Mouse (Mus musculus) neutrophil, adult 5-6 weeks (primary cell): ENCODE results near the gene Slc17a2. TPM values are rescaled to one million over a fixed set of nuclear protein-coding genes. Genes with fewer than 3 reads are reported as not detected.
"Not testable (repeated sequence)": the region's sequence is repeated elsewhere in the genome, so short reads cannot be mapped to it uniquely, and the experiment has no call there.

ENCODE experiments used
- ATAC-seq: fragments of 151-379, 151-347 bp; 2 replicates; pipeline ENCODE4 v1.8.0; 2017; ENCODE audit warnings: mild to moderate bottlenecking, moderate TSS enrichment; ENCODE audit not compliant: insufficient number of reproducible peaks, poor library complexity, low FRiP score, severe bottlenecking; ENCODE audit errors: extremely low read depth
- total RNA-seq: library from RNA; stranded (forward); fragments of 200-1000 nt; gene quantifications from 2 replicates; pipeline ENCODE4 v1.2.3, GENCODE M21; 2017

Slc17a2 gene
- total RNA-seq: not detected in 2 replicates

DNA sequence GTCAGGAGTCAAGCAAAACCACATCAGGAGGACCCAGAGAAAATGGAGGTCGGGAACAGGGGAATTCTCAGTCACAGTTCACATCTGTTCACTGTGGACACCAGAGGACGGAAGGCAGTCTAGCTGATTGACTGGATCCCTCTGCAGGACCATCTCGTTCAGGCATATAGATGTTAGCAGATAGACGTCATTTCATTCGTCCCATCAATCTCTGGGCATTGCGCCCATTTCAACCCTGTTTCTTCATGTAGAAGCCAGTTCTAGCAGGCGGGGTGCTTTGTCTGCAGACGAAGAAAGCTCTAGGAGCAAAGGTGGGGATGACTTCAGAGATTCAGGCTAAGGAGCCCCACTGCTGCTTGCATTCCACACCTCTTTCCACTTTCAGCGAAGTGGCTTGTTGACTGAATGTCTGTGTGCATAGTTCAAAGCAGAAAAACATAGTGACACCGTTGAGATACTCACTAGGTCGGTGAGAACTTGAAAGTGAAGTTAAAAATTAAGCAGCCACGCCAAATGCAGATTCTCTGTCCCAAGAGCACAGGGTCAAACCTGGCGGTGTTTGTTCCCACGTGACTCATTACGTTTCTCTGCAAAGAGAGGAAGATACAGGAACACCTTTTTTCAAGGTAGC is at the start of gene Slc17a2:
Gene Slc17a2, plus strand, starts transcription at position 572 of the 631 bp plus-strand sequence.
- no peak for ATAC-seq

DNA sequence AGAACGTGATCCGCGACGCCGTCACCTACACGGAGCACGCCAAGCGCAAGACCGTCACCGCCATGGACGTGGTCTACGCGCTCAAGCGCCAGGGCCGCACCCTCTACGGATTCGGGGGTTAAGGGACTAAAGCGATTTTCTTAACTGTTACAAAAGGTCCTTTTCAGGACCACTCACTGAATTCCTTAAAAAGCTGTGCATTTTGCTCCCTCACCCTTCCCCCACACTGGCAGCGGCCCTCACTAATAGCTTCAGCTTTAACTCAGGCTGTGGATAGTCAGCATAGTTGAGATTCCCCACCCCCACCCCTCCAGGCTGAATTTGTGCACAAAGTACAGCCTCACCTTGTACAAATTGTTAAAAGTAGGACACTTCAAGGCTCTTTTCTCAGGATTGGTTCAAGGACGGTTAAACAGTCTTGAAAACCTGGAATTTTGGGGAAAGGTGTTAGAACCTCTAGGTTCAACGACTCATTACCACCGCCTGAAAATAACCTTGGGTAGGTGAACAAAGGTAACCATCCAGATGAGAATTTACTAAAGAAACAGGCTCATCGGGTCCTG is 49.5 kb upstream of the Slc17a2 start:
- no peak for ATAC-seq

DNA sequence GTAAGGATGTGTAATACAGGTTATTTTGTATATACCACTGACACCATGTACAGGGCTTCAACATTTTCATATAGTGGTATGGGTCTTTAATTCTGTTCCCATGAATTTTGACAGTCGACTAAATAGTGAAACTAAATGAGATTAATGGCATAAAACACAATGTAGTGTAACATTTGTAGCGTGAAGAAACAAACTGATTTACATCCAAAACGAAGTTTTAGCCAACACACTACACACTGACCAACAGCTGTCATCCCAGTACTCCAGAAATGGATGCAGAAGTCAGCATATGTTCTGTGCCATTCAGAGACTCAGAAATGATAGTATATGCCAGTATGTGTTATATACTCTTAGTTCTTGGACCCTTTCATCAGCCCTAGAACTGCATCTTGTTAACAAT is 48.9 kb upstream of the Slc17a2 start:
- ATAC-seq: no peak

DNA sequence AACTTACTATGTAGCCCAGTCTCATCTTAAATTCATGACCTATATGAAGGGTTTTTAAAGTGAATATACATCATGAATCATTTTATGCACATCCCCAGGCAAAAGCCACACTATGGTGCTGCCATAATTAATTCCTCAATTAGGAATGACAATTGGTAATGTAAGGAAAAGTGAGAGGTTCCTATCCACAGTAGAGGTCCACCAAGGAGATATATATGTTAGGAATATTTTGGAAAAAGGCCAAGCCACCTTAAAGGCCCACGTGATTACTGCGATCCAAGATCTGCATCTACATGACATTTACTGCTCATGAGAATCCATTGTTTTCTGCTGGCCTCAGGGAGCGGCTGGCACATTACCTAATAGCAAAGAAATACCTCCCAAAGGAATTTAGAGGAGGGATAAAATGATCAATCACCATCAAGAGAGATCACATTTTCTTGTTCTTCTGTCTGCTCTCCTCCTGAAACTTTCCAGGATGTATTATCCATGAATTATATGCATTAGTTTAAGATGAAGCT is 47.5 kb upstream of the Slc17a2 start:
- no peak for ATAC-seq

DNA sequence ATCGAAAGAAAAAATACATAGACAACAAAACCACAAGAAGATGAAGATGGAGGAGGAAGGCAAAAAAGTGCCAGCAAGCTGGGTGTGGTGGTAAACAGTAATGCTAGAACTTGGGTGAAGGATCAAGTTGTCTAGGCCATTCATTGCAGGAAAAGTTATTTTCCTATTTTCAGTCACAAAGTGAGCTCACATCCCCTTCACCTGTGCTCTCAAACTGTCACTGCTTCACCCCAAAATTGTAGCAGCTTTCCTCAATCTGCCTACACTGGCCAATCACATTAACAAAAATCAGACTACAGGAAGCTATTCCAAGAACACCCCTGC is 46.9 kb upstream of the Slc17a2 start:
- no peak for ATAC-seq

DNA sequence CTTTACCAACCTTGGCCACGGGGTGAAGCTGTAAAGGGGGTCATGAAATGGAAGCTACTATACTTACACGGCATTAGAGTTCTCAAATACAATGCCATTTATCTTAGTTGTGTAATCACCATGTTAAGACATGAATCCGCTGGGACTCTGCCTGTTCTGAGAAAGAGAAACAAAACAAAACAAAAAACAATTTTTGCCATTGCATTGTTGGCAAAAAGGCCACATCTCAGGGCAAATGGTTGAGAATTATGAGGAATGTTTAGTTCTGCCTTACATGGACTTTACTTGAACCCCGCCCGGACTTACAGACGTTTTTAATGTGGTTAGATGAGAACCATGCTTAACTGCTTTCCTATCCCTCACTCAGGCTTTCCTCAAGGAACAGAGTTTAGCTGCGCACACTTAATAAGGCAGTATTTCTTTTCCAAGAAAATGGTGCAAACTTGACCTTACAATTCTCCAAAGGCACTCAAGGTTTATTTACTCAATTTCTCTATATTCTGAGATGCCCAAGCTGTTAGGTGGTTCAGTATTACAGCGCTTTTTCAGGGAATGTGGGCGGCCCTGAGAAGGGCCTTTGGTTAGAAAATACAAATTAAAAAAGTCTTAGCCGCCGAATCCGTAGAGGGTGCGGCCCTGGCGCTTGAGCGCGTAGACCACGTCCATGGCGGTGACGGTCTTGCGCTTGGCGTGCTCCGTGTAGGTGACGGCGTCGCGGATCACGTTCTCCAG is 46.4 kb upstream of the Slc17a2 start:
- no peak for ATAC-seq

DNA sequence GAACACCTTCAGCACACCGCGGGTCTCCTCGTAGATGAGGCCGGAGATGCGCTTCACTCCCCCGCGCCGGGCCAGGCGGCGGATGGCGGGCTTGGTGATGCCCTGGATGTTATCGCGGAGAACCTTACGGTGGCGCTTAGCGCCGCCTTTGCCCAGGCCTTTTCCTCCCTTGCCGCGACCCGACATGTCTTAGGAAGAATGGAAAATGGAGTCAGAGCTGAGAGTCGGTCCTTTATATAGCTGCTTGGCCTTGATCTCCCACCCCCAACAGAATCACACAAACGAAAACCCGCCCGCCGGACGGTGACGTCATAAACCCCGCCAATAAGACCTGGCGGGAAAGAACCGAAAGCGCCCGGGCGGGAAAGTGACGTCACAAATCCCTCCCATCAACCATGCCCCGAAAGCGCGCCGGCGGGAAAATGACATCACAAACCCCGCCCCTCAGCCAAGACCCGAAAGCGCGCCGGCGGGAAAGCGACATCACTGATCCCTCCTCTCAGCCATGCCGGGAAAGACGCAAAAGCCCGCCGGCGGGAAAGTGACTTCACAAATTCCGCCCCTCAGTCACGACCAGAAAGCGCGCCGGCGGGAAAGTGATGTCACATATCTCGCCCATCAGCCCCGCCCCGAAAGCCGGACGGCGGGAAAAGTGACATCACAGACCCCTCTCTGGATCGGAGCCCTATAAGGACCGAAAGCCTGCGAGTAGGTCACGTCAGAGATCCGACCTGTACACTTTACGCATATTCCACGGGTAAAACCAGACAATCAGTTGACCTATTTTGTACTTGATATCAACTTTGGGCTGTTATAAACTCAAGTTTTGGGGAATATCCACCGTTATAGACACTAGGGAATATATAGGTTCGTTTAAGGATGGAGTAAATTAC is 45.6 kb upstream of the Slc17a2 start, which contains the start of gene Hist1h4a:
Gene Hist1h4a, minus strand, starts transcription at position 259 of the 893 bp plus-strand sequence.
- peak; percentile 40 for ATAC-seq

DNA sequence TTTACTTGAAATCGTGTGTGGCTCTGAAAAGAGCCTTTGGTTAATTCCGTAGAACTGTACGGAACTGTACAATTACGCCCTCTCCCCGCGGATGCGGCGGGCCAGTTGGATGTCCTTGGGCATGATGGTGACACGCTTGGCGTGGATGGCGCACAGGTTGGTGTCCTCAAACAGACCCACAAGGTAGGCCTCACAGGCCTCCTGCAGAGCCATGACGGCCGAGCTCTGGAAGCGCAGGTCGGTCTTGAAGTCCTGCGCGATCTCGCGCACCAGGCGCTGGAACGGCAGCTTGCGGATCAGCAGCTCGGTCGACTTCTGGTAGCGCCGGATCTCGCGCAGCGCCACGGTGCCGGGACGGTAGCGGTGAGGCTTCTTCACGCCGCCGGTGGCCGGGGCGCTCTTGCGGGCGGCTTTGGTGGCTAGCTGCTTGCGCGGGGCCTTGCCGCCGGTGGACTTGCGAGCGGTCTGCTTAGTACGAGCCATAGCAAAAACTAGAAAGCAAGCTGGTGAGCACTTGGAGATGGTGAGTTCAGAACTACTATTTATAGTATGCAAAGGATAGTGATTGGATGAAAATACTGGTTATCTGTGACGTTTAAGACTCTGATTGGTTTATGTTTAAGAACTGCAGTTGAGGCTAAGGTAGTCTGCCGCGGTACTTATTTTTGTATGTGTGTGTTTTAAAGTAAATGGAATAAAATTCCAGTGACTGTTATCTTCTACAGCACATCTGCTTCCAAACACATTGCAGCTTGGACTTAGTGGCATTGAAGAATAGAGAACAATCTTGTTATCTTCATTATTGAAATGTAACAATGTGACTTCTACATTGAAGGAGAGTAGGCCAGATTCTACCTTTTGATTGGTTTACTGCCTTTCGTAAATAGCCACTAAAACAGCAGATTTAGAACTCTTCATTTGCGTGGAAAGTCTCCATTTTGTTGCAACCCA is 44.6 kb upstream of the Slc17a2 start, which contains the start of gene Hist1h3a:
Gene Hist1h3a, minus strand, starts transcription at position 516 of the 951 bp plus-strand sequence.
- peak; percentile 68 for ATAC-seq

DNA sequence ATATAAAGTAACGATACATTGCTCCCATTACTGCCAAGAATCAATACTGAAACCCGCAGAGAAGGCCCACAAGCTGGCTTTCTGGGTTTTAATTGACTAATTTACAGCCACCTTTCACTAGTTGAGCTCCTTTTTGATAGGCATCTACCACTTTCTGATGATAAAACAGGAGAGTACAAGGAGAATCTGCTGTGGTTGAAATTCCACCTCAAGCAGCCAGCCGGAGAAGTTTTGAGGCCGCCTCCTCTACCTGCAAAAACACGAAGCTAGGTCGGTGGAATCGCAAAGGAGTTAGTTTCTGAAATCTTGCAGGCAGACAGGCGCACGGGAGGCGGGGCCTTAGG is 43.6 kb upstream of the Slc17a2 start:
- ATAC-seq: no peak

DNA sequence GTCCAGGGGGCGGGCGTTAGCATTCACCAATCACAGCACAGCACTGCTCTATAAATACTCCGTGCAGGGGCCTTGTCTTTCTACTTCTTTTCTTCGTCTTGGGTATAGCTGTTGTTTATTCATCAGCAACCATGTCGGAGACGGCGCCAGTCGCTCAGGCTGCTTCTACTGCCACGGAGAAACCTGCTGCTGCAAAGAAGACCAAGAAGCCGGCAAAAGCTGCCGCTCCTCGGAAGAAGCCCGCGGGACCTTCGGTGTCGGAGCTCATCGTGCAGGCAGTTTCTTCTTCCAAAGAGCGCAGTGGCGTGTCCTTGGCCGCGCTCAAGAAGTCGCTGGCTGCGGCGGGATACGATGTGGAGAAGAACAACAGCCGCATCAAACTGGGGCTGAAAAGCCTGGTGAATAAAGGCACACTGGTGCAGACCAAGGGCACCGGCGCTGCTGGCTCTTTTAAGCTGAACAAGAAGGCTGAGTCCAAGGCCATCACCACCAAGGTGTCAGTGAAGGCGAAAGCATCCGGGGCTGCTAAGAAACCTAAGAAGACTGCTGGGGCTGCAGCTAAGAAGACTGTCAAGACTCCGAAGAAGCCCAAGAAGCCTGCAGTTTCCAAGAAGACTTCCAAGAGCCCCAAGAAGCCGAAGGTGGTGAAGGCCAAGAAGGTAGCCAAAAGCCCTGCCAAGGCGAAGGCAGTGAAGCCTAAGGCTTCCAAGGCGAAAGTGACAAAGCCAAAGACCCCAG is 43.0 kb upstream of the Slc17a2 start, which contains the start of gene Hist1h1a:
Gene Hist1h1a, plus strand, starts transcription at position 81 of the 738 bp plus-strand sequence.
- peak; percentile 69 for ATAC-seq

DNA sequence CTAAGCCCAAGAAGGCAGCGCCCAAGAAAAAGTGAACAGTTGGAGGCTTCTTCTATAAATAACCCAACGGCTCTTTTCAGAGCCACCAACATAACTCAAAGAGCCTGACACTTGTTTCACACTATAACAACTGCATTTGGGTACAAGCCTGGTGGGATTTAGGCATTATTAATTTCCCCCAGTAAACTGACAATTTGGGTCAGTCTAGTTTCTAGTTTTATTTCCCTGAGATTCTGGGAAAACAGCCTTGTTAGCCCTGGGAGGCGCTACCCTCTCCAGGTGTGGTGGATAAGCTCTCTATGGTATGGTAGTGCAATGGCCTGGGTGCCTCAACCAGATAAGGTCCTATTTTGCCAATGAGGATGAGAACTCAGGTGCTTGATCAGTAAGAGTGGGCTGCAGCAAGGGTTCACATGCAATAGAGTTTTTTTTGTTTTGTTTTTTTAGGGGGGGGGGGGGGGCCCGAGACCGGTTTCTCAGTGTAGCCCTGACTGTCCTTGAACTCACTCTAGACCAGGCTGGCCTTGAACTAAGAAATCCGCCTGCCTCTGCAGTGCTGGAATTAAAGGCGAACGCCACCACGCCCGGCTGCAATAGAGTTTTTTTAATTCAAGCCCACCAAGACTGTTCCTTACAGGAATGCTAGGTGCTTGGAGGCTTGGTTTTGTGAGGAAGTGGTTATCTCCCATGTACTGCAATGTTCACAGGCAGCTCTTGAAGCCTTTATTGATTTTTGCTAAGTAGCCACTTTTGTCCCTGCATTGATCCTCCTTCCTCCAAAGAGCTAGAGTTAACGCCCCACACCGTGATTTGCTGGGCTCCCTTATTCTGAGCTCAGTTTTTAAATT is 42.2 kb upstream of the Slc17a2 start:
- no peak for ATAC-seq

DNA sequence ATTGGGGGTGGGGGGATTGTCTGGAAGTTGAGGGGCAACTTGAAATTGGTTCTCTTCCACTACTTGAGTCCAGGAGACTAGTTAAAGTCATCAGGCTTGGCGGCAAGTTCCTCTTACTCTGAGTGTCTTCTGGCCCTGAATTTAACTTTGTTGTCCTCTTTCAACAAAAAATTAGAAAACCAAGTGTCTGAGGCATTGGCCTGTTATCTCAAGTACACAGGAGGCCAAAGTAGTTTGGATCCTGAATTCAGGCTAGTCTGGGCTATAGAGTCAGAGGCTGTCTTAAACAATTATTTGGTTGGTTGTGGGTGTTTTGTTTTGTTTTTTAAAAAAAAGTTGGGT is 41.6 kb upstream of the Slc17a2 start:
- ATAC-seq: no peak

DNA sequence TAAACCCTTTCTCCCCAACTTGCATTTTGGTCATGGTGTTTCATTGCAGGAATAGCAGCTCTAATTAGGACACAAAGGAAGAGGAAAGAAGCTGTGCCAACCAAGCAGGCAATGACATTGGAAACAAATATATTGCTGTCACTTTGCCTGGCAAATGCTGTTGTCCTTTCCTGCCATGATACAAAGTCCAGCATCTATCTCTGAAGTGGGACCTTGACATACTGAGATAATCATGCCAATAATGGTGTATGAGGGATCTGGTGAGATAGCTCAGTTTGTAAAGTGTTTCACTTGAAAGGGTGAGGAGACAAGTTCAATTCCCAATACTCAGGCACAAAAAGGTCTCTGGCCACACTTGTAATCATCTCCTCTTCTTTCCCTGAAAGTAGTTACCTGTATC is 40.0 kb upstream of the Slc17a2 start:
- no peak for ATAC-seq

DNA sequence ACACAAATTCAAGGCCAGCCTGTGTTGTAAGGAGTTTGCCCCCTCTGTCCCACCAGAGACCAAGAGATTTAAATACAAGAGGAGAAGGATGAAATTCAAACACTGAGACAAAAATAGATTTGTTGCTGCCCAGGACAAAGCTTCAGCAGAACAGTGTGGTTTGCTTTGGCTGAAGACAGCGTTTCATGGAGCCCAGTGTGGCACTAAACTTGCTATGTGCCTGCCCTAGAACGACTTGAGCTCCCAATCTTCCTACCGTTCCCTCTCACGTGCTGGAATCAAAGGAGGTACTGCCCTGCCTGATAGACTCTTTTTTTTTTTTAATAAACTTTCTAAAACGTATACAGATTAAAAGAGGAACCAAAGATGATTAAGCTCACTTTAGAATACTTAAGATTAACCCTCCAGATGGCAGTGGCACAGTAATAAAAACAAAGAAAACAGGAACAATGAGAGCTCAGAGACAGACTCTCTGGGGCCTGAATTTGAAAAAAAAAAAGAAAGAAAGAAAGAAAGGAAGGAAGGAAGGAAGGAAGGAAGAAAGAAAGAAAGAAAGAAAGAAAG is 37.9 kb upstream of the Slc17a2 start:
- ATAC-seq: 0 out of 2 replicates have a peak, but pooled peaks have one; percentile 23

DNA sequence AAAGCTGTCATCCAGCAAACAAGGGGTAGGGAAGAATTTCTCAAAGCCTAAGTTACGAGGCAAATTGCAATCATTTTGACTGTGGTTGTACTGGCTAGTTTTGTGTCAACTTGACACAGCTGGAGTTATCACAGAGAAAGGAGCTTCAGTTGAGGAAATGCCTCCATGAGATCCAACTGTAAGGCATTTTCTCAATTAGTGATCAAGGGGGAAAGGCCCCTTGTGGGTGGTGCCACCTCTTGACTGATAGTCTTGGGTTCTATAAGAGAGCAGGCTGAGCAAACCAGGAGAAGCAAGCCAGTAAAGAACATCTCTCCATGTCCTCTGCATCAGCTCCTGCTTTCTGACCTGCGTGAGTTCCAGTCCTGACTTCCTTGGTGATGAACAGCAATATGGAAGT is 37.2 kb upstream of the Slc17a2 start, which contains the start of gene Trim38:
Gene Trim38, plus strand, starts transcription at position 301 of the 400 bp plus-strand sequence.
- not testable (repeated sequence) for ATAC-seq

DNA sequence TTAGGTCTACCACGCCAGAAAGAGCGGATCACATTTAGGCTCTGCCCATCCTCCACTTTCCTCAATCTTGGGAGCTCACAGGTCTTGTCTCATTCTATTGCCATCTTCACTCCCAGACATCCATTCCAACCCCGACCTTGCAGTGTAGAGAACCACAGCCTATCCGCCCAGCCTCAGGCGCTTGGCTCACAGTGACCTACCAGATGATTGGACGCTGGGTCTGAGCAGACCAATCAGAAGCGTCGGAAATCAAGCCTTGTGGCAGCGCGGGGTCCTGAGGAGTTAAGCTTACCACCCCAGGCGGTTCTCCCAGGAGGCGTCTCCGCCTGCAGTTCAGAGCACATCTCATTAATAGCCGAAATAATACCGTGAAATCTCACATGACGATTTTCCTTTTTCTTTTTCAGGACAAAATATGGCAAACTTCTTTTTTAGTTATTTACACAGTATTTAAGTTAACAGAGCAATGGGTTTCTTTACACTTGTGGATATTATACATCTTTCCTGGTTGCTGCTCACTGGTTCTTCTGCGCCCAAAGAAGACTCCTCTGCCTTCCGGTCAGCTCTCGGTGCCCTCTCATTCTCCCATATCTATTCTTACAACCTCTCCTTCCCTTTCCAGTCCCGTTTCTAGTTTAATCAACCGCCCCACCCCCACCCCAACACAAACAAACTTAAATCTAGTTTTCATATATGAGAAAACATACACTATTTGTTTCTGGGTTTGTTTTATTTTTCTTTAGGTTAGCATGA is 34.1 kb upstream of the Slc17a2 start:
- no peak for ATAC-seq
